Mouse (Mus musculus) myocyte (in vitro differentiated cells): Measurements from ENCODE around the gene Rab22a. TPM values are rescaled to one million over a fixed set of nuclear protein-coding genes. Genes with fewer than 3 reads are reported as not detected.
"Not testable (repeated sequence)": the region's sequence is repeated elsewhere in the genome, so short reads cannot be mapped to it uniquely, and the experiment has no call there.

Source experiments
- H3K27me3 ChIP-seq: one replicate; pipeline ENCODE4 v1.6.1; 2011; ENCODE audit not compliant: control insufficient read depth, insufficient read depth, insufficient read length
- H3K36me3 ChIP-seq: one replicate; pipeline ENCODE4 v1.6.1; 2011; ENCODE audit not compliant: control insufficient read depth, insufficient read depth
- H3K4me2 ChIP-seq: one replicate; pipeline ENCODE4 v1.6.1; 2011; ENCODE audit warnings: low read depth, control low read depth
- H3K4me3 ChIP-seq: one replicate; pipeline ENCODE4 v1.5.1; 2011; ENCODE audit warnings: mild to moderate bottlenecking, control low read depth, moderate library complexity
- H3K79me2 ChIP-seq: one replicate; pipeline ENCODE4 v1.6.1; 2011; ENCODE audit not compliant: control insufficient read depth, insufficient read depth
- H3ac ChIP-seq: one replicate; pipeline ENCODE4 v1.6.1; 2011; ENCODE audit not compliant: control insufficient read depth, insufficient read length
- CEBPB ChIP-seq: IDR thresholded peaks from 2 replicates; pipeline ENCODE4 v1.6.1; 2011; ENCODE audit warnings: mild to moderate bottlenecking, moderate library complexity; ENCODE audit not compliant: poor library complexity, insufficient read depth, severe bottlenecking
- E2F4 ChIP-seq: IDR thresholded peaks from one replicate; pipeline ENCODE4 v1.6.1; 2011; ENCODE audit warnings: mild to moderate bottlenecking, control low read depth, moderate library complexity; ENCODE audit not compliant: insufficient read depth
- MAX ChIP-seq: IDR thresholded peaks from one replicate; pipeline ENCODE4 v1.6.1; 2011; ENCODE audit warnings: low read depth, mild to moderate bottlenecking, control low read depth
- MYOD1 ChIP-seq, 3 experiments: IDR thresholded peaks; one replicate each; pipeline ENCODE4 v1.6.1; 2011; ENCODE audit warnings: control low read depth in 2 of 3, low read depth in 2 of 3, mild to moderate bottlenecking in 2 of 3, moderate library complexity in 1 of 3; ENCODE audit not compliant: insufficient read length in 2 of 3, control insufficient read depth in 1 of 3
- MYOG ChIP-seq, 3 experiments: IDR thresholded peaks; one replicate each; pipeline ENCODE4 v1.6.1; 2011; ENCODE audit warnings: control low read depth in 2 of 3, low read depth in 2 of 3, mild to moderate bottlenecking in 2 of 3; ENCODE audit not compliant: insufficient read length in 2 of 3, control insufficient read depth in 1 of 3, insufficient read depth in 1 of 3
- POLR2A ChIP-seq: IDR thresholded peaks from one replicate; pipeline ENCODE4 v1.6.1; 2011; ENCODE audit warnings: low read depth, mild to moderate bottlenecking, control low read depth, moderate library complexity; ENCODE audit not compliant: insufficient read length
- POLR2AphosphoS2 ChIP-seq: IDR thresholded peaks from one replicate; pipeline ENCODE4 v1.6.1; 2011; ENCODE audit warnings: low read depth, control low read depth; ENCODE audit not compliant: insufficient read length
- REST ChIP-seq: IDR thresholded peaks from one replicate; pipeline ENCODE4 v1.6.1; 2011; ENCODE audit warnings: mild to moderate bottlenecking, control low read depth, moderate library complexity; ENCODE audit not compliant: insufficient read depth, insufficient read length
- SRF ChIP-seq: IDR thresholded peaks from one replicate; pipeline ENCODE4 v1.6.1; 2011; ENCODE audit warnings: low read depth; ENCODE audit not compliant: control insufficient read depth, insufficient read length
- TCF12 ChIP-seq: IDR thresholded peaks from one replicate; pipeline ENCODE4 v1.6.1; 2011; ENCODE audit warnings: mild to moderate bottlenecking, control low read depth; ENCODE audit not compliant: poor library complexity, insufficient read depth, severe bottlenecking
- TCF3 ChIP-seq: IDR thresholded peaks from one replicate; pipeline ENCODE4 v1.6.1; 2011; ENCODE audit warnings: low read depth, control low read depth; ENCODE audit not compliant: insufficient read length
- USF1 ChIP-seq: IDR thresholded peaks from one replicate; pipeline ENCODE4 v1.6.1; 2011; ENCODE audit warnings: low read depth, mild to moderate bottlenecking, control low read depth, moderate library complexity
- polyA plus RNA-seq: library from polyadenylated mRNA; unstranded; fragments of >200 nt; fragmentation: generic; extraction: Trizol; gene quantifications from one replicate; pipeline ENCODE4 v1.2.1, GENCODE M21; 2012; ENCODE audit warnings: missing spikeins

The Rab22a gene
- polyA plus RNA-seq, 1 experiment, result 28.2 TPM

DNA sequence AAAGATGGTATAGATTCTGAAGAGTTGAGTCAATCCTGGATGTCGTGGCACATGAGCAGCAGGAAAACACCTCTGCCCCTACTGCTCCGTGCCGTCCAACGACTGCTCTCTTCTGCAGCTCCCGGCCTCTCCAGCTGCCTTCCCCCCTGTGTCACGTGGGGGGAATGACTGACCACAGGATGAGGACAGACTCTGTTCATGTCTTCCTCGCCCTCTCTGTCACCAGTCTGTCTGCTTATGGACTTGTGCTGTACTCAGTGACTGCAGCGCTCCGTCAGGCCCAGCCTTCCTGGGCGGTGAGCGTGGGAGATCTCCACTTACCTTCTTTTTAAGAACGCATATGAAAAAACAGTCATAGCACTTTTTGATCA, 43.3 kb downstream of the Rab22a start:
- Histone ChIP-seq H3ac (no peak overlapping the region), H3K4me3 (no peak overlapping the region), H3K79me2 (no peaks in the 10 kb centered on the region), H3K4me2 (no peak overlapping the region), H3K36me3 (peaks cover 37% of the 10 kb centered on the region), H3K27me3 (no peaks in the 10 kb centered on the region)
- TF ChIP-seq TCF12, result no peak
- no peak for TF ChIP-seq POLR2AphosphoS2

DNA sequence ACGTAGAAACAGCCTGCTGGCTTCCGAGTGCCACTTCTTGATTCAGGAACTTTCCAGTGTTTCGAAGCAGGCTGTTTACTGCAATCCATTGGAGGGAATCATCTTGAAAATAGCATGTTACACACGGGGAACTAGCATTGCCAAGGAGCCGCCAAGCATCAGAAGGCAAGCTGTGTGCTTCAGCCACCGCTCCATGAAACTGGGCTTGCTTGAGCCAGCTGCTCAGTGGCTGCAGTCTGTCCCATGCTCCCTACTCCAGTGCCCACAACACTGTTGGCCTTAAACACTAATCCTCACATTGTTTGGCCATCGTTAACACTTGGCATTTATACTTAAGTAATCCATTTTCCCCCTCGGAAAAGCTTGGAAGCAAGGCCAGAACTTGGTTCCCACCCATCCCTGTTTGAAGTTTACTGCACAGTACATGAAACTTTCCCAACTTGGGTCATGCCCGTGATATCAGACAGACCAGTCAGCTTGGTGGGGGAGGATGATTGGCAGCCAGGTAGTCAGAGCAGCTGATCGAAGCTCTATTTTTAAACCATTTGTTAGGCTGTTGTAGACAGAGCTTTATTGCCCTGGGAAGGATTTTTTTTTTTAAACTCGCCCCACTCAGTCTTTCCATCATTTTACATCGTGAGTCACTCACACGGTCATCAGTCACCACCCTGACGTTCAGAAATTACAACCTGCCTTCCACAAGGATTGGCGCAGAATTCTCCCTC, 46.4 kb downstream of the Rab22a start:
- H3K36me3 ChIP-seq, result peaks cover 29% of the 10 kb centered on the region
- H3K4me3 ChIP-seq, result no peak overlapping the region
- peak; percentile 61 to 83 (median 70) for TF ChIP-seq MYOD1 (IDR thresholded peaks at IDR 0.05; ENCODE audit: control insufficient read depth in 1 of 3, insufficient read length in 2 of 3, low read depth in 2 of 3)
- TF ChIP-seq MYOG (IDR thresholded peaks at IDR 0.05; ENCODE audit: control insufficient read depth in 1 of 3, insufficient read depth in 1 of 3, insufficient read length in 2 of 3, low read depth in 2 of 3), result peak in 2 of 3 experiments; percentile 52 to 75
- TF ChIP-seq TCF3, result no peak
- peak; percentile 24 for TF ChIP-seq POLR2AphosphoS2
- H3ac ChIP-seq, result no peak overlapping the region
- no peak overlapping the region for H3K4me2 ChIP-seq
- no peaks in the 10 kb centered on the region for H3K27me3 ChIP-seq
- no peaks in the 10 kb centered on the region for H3K79me2 ChIP-seq

DNA sequence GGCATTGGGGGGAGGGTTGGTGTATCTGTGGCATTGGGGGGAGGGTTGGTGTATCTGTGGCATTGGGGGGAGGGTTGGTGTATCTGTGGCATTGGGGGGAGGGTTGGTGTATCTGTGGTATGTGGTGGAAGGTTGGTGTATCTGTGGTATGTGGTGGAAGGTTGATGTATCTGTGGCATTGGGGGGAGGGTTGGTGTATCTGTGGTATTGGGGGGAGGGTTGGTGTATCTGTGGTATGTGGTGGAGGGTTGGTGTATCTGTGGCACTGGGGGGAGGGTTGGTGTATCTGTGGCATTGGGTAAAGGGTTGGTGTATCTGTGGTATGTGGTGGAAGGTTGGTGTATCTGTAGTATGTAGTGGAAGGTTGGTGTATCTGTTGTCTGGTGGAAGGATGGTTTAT, 48.1 kb downstream of the Rab22a start:
- not testable (repeated sequence) for H3K79me2 ChIP-seq, H3K4me3 ChIP-seq, H3ac ChIP-seq, H3K27me3 ChIP-seq, H3K4me2 ChIP-seq
- peaks cover 17% of the 10 kb centered on the region for H3K36me3 ChIP-seq

DNA sequence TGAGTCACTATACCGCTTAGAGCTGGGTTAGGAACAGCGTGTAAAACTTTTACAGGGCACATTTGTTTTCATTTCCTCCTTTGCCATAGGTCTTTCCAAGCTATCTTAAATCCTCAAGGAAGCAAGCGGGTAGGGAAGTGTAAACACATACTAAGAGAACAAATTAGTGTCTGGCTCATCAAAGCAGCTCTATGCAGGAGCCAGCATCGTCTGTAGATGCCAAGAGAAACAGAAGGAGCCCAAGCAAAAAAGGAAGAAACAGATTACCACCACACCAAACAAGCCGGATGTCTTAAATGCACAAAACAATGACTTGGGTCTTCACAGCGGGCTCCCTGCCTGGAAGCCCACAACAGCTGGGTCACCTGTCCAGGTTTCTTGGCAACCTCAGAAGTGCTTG, 50.6 kb downstream of the Rab22a start:
- Histone ChIP-seq H3K27me3 (no peaks in the 10 kb centered on the region), H3K36me3 (peaks cover 7% of the 10 kb centered on the region), H3K4me2 (no peak overlapping the region), H3ac (no peak overlapping the region), H3K79me2 (no peaks in the 10 kb centered on the region), H3K4me3 (no peak overlapping the region)
- TF ChIP-seq USF1 (no peak), REST (no peak), POLR2AphosphoS2 (no peak), MYOD1 (IDR thresholded peaks at IDR 0.05; ENCODE audit: control insufficient read depth in 1 of 3, insufficient read length in 2 of 3, low read depth in 2 of 3) (no peak), TCF3 (no peak), SRF (no peak), CEBPB (no peak), MYOG (IDR thresholded peaks at IDR 0.05; ENCODE audit: control insufficient read depth in 1 of 3, insufficient read depth in 1 of 3, insufficient read length in 2 of 3, low read depth in 2 of 3) (no peak), POLR2A (no peak), E2F4 (no peak), TCF12 (no peak), MAX (no peak)

DNA sequence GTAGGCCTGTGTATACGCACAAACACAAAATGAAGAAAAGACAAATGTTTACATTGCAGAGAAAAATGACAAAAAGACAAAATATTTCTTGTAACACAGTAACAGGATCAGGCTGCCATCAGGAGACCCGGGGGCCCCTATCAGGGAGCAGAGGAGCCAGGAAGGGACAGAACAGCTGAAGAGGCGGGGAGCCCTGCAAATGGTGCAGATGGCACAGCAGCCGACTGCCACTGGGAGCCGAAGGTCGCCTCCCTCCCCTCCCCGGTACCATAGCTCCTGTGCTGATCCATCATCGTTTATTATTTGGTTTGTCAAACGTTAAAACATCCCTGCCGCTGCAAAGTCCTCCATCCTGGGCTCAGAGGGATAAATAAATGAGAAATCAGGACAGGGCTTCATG, 53.1 kb downstream of the Rab22a start:
- Histone ChIP-seq H3ac (no peak overlapping the region), H3K79me2 (no peaks in the 10 kb centered on the region), H3K4me2 (no peak overlapping the region), H3K36me3 (peaks cover 7% of the 10 kb centered on the region), H3K27me3 (no peaks in the 10 kb centered on the region), H3K4me3 (no peak overlapping the region)
- no peak for TF ChIP-seq E2F4
- no peak for TF ChIP-seq POLR2A
- TF ChIP-seq CEBPB, result no peak
- TF ChIP-seq REST, result no peak
- peak in 1 of 3 experiments; percentile 64 for TF ChIP-seq MYOG (IDR thresholded peaks at IDR 0.05; ENCODE audit: control insufficient read depth in 1 of 3, insufficient read depth in 1 of 3, insufficient read length in 2 of 3, low read depth in 2 of 3)
- TF ChIP-seq POLR2AphosphoS2, result no peak
- peak in 1 of 3 experiments; percentile 60 for TF ChIP-seq MYOD1 (IDR thresholded peaks at IDR 0.05; ENCODE audit: control insufficient read depth in 1 of 3, insufficient read length in 2 of 3, low read depth in 2 of 3)

DNA sequence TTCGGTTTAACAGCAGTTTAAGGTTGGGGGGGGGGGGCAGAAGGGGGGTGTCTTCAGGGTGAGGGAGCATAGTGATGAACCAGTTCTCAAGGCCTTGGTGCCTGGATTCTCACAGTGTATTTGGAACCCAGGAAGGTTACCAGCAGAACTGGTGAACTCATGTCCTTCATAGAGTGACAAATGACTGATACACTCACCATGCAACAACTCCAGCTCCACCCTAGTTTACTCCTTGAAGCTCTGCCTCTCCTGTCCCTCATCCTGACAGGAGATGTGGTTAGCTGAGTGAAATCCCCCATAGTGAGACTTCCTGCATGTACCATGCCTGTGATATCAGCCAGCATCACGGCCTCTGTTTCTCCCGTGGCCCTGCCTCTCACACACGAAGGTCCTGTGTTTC, 53.7 kb downstream of the Rab22a start:
- Histone ChIP-seq H3K4me2 (no peak overlapping the region), H3K36me3 (peaks cover 4% of the 10 kb centered on the region), H3K4me3 (no peak overlapping the region), H3K79me2 (no peaks in the 10 kb centered on the region), H3ac (no peak overlapping the region), H3K27me3 (no peaks in the 10 kb centered on the region)
- no peak for TF ChIP-seq E2F4
- no peak for TF ChIP-seq MYOD1 (IDR thresholded peaks at IDR 0.05; ENCODE audit: control insufficient read depth in 1 of 3, insufficient read length in 2 of 3, low read depth in 2 of 3)
- no peak for TF ChIP-seq TCF12
- no peak for TF ChIP-seq USF1
- no peak for TF ChIP-seq POLR2A
